Mouse (Mus musculus): ENCODE measurements around the gene Cry2.

Gene Cry2

DNA sequence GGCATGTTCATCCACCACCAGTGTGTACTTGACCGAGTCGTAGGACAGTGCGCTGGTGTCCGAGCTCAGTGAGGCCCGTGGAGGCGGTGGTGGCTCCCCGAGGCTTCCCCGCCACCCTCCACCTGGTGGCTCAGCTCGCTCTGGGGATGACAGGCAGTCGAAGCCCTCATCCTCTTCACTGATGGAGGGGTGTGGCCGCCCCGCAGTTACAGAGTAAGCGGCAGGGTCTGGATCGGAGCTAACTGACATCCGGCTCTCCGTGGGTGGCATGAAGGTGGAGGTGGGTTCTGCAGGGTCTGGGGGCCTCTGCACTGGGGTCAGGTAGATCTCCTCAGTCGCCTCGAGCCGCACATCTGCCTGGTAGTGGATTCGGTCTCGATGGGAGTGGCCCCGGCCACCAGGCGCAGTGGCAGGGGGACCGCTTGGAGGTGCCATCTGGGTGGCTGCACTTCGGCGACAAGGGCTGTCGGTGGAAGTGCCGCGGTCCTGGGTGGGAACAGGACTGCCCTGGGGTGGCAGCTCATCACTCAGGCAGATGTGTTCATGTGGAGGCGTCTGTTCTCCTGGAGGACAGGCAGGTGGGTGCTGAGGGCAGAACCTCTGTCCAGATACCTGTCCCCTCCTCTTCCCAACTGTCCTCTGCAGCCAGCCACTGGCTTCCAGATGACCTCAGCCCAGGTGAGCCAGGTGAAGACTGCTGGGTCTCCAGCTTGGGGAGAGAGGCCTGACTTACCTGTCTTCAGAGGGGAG, 46.8 kb downstream of the Cry2 start:
- DNase-seq, result no peak

DNA sequence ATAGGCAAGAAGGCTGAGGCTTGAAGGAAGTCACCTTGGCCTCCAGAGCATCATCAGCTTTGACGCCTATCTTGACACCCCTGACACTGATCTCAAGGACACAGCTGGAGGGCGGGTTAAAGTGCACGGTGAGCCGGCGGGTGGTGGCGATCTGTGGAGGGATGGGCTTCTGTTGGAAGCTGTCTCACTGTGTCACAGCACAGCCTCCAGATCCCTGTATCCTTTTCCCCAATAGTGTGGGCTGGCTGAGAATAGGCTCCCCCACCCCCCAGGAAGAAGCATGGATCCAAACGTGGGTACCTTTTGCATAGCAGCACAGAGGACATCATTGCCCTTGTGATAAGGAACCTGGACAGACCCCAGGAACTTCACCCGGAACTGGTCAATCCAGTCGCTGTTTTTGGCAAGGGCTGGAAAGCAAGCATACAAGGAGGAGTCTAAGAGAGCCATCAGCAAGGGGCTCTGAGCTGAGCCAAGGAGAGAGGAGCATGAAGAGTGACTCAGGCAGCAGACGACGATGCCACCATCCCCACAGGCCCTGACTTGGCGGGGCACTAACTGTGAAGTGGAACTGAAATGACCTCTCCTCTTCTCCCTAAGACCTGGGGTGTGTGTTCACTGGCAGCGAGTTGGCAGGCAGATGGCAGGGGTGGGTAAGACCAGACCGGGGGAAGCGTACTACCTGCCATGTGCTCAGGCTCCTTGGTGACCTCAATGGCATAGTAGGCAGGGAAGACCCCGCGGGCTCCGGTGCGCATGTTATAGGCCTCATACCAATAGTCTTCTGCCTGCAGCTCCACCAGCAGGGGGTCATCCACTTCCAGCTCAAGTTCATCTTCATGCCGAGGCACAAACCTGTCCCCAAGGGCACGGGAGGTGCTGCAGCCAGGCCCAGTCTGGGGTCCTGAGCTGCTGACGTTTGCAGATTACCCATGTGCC, 48.5 kb downstream of the Cry2 start:
- no peak for DNase-seq

DNA sequence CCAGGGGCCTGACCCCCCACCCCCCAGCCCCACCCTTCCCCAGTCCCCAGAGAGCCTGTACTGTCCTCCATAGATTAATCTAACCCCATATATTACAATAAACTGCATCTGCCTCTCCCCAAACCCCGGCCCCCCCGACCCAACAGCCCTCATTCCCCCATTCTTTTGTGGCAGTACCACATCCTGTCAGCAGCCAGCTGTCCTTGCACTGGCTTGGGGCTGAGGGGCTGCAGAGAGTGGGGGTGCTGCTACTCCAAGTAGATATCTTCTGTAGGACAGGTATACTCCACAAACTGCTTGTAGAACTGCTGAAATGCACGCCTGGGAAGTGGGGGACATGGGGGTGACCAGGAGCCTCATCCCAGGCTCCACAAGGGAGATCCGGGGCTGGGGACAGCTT, 49.7 kb downstream of the Cry2 start:
- peak; percentile 34 for DNase-seq

DNA sequence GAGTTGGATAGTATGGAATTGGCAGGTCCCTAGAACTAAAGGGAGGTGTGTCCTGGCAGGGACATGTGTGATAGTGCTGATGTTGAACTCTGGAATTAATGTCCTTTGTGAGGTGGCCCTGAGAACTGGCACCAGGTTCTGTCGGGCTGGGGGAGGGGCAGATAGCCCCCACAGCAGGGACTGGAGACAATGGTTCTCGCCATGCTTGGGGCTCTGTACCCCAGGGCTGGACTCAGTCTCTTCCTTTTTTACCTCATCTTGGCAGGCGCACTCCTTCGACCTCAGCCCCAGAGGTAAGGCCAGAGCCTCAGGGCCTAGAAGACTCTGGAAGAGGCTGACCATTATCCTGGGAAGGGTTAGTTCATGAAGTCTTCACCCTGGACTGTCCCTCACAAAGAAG, 51.1 kb downstream of the Cry2 start:
- no peak for DNase-seq

DNA sequence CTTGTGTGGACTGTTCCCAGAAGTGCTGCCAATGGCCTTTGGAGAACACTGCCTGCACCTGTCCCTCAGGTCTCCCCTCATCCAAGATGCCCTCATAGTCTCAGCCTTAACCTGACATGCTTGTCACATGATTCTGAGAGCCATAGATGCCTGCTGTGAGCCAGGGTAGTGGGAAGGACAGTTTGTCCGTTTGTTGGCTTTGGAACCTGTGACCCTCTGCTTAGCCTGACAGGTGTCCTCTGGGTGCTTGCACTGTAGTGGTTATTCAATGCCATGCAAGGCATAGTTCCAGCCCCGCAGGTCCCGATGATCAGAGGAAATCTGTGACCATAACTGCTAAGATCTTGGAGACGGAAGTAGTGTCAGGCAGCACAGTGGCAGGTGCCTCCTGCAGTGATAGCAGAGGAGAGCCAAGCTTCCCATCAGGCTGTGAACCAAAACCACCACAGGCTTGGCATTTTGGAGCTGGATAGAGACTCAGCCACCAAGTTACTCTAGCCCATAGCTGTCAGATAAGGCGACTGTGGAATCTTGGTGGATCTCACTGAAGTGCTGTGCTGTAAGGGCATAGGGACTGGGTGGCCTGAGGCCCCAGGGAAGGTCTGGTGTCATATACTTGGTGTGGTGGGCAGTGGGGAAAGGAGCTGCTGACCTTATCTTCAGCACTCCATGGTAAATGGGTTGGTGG, 51.8 kb downstream of the Cry2 start, which contains the start of gene 1700029I15Rik:
1700029I15Rik (plus strand) TSS at position 638 of the 688 bp plus-strand sequence.
- DNase-seq, result no peak

DNA sequence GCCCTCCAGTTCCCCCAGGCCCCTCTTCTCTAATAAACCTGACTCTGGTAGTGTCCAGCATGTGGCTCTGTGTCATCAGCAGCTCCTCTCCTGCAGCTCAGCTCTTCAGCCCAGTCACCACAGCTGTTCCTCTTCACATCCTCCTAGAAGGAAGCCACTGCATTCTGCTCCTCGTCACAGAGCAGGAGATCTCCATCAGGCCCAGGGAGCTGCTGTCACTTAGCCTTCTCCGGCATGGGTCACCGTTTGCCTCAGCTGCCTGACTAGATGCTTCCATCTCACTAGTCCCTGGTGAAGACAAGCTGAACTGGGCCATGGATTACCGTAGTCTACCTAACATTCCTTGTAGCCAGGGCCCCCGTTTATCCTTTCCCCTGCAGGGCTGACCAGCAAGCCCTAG, 52.7 kb downstream of the Cry2 start:
- no peak for DNase-seq

DNA sequence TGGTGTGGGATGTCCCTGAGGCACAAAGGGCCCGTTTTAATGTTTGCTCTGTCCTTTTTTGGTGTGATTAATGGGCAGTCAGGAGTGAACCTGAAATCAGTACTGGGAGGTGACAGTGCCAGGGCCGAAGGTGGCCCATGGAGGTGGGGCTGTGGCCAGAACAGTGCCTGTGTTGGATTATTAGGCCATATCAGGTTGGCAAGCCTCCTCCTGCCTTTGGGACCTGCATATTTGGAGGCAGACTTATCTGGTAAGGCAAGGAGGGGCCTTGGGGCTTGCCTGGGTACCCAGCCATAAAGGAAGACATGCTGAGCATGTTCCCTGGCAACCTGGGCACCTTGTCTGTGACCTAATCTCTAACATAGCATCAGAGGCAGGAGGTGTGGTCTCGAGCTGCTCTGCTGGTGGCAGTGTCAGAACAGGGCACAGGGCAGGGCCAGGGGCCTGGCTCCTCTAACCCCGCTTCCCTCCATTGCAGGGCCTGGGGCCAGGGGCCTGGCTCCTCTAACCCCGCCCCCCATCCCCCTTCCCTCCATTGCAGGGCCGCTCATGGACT, 53.3 kb downstream of the Cry2 start:
- no peak for DNase-seq

DNA sequence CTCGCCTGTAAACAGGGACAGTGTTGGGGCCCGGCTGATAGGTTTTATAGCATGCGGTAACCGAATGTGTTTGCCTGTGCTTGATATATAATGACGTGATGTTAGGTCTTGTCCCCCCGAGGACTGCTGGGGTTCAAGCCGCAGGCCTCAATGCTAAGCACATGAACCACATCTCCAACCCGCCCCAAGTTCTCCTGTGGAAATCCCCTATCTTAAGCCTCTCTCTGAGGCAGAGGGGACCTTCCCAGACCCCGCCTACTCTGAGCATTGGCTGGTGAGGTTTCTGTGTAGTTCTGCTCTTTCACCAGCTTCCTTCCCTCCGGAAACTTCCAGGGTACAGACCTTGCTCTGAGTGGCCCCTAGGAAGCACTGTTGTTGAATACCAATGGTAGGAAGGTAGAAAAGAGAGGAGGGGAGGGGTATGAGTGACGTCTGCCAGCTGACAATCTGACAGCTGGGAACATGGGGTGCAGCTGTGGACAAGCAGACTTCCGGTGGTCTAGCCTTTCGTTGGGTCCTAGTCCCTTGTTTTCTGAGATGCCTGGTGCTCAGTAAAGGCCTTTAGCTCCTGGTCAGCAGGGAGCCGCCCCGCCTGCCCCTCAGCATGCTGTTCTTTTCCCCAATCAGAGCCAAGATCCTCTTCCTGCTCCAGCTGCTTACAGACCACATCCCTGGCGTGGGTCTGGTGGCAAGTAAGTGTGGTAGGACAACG, 53.9 kb downstream of the Cry2 start:
- DNase-seq, result no peak

DNA sequence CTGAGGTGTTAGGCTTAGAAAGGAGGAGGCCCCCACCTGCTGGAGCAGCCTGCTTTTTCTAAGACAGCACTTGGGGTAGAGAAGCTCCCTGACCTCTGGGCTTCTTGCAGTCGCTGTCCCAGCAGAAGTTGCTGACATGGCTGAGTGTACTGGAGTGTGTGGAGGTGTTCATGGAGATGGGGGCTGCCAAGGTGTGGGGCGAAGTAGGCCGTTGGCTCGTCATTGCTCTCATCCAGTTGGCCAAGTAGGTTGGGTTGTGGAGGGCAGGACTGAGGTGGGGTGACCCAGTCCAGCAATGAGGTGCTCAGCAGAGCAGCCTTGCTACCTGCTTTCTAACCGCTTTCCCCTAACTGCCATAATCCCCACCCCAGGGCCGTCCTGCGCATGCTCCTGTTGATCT, 56.5 kb downstream of the Cry2 start:
- no peak for DNase-seq

DNA sequence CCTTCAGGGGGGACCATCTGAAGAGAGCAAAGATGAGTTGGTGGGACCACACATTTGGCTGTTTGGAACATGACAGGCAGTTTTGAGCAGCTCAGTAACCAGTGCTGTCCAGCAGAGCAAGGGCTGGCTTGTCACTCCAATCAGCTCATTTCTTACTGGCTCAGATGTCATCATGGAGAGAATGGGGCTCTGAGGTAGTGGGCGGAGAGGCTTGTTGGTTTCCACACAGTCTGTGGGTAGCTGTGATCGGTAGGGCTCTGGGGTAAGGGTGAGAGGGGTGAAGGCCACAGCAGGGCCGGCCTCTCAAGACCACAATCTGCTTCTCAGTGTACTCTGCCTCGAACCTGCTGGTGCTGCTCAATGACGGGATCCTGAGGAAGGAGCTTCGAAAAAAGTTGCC, 57.5 kb downstream of the Cry2 start:
- no peak for DNase-seq

DNA sequence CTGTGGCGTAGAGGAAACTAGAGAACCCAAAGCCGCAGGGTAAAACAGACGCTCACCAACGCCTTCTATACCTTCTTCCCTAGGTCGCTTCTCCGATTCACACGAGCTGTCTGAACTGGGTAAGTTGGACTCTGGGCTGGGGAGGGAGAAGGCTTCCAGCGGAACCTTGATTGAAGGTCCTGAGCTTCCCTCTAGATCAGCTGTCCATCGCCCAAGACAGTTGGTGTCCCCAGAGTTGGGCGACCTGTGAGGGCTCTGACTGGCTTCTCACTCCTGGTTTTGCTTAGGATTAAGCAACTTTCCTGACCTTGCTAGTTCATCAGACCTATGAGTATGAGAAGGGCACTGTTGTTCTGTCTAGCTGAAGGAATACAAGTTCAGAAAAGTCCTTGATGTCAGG, 58.1 kb downstream of the Cry2 start:
- DNase-seq, result no peak

DNA sequence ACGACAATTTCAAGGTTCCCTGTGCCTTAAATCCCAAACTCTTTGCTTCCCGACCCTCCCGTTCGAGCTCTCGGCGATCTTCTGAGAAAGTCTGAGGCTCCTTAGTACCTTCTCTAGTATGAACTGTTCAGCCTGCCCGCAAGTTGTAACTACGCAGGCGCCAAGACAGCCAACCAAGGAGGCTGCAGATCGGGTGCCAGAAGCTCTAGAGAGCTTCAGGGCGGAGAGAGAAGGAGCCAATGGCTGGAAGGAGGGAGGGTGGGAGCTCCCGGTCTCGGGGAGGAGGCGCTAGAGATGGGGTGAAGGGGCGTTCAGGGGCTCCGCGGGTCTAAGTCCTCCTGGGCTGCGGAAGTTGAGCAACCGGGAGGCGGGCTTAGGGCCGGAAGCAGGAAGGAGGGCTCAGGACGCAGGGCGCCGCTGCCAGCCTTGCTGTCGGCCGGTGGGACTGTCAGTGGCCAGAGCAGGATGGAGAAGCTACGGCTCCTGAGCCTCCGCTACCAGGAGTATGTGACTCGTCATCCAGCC, 58.7 kb downstream of the Cry2 start:
- peak; percentile 95 for DNase-seq

DNA sequence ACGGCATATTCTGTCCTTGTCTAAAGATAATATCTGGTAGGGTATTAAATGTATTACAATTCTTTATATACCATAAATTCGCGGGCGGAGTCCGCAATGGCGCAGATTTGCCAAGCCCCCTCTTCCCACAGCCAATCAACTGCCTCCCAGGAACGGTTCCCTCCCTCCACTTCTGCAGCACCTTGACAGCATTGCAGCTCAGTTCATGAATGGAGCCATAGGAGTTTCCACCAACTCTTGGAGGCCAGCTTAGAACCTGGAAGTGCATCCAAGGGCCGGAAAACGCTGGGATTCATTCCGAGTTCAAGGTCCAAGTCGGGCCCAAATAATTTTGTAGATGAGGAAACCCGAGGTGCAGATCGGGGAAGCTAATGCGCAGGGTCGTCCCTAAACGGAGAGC, 59.3 kb downstream of the Cry2 start, which contains the start of the genes Pex16 and Large2:
Pex16 (plus strand) TSS at position 163 of the 400 bp plus-strand sequence.
Large2 (minus strand) TSS at position 356 of the 400 bp plus-strand sequence.
- peak; percentile 60 for DNase-seq

DNA sequence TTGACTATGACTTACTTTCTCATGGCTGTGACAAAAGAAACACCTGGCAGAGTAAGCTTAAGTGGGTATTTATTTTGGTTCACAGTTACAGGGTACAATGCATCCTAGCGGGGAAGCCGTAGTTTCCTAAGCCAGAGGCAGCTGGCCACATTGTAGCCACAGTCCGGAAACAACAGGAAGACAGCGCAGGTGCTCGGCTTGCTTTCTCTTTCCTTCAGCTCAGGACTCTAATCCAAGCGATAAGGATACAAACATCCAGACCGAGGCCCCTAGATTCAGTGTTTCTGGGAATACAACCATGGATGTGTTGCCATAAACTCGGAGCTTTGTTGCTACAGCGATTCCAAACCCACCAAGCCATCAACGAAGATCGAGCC, 60.4 kb downstream of the Cry2 start:
- peak; percentile 40 for DNase-seq

DNA sequence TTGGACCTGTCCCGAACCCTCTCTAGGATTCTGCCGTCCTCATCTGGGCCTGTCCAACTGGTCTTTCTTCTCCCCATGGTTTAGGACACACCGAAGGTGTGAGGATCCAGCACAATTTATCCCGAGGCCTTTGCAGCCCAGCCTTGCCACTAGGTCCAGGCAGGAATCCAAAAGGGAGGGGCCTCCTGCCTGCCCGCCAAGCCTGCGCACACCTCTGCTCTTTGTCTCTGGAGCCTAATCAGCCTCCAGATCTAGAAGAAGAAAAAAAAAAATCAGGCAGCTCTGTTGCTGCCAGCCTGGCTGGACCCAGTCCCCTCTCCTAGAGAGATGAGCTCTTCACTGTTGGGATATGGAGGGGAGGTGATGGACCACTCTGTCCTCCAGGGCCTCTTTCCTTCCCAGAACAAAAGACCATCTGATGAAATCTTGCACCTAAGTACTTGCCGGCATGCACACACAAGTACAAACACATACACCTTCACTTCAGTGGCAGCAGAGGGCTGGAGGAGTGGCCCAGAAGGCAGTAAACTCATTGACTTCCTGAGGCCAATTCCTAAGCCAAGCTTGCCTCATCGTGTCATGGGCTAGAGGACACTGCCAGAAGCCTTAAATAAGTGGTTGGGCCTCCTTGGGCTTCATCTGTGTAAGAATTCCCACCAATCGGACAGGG, 60.9 kb downstream of the Cry2 start:
- DNase-seq, result no peak

DNA sequence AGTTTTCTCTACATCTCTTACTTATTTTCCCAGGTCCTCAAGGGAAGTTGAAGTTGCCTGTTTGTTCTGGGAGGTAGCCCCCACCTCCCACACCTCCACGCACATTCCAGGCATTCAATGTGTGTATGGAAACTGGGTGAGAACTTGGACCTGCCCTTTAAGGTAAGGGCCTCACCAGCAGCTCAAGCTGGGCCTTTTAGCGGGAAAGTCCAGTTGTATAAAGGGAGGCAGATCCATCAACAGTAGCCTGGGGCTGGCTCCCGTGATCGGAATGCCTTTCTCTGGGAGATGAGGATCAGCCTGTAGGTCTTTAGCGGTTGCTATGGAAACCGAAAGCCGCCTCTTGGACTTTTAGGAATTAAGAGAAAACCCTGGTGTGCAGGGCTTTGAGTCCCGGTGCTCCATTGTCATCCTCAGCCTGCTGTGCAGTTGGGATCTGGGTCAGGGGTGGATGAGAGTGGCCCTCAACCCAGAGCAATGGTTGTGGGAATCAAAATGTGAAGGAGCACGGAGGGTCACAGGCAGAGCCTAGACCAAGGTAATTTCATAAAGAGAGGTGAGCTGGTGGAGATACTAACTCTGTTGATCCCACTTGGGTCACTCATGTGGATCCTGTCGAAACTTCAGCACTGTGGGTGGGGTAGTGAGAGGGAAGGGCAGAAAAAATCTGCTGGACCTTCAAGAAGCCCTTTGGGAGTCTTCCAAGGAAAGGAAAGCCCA, 61.7 kb downstream of the Cry2 start:
- no peak for DNase-seq

DNA sequence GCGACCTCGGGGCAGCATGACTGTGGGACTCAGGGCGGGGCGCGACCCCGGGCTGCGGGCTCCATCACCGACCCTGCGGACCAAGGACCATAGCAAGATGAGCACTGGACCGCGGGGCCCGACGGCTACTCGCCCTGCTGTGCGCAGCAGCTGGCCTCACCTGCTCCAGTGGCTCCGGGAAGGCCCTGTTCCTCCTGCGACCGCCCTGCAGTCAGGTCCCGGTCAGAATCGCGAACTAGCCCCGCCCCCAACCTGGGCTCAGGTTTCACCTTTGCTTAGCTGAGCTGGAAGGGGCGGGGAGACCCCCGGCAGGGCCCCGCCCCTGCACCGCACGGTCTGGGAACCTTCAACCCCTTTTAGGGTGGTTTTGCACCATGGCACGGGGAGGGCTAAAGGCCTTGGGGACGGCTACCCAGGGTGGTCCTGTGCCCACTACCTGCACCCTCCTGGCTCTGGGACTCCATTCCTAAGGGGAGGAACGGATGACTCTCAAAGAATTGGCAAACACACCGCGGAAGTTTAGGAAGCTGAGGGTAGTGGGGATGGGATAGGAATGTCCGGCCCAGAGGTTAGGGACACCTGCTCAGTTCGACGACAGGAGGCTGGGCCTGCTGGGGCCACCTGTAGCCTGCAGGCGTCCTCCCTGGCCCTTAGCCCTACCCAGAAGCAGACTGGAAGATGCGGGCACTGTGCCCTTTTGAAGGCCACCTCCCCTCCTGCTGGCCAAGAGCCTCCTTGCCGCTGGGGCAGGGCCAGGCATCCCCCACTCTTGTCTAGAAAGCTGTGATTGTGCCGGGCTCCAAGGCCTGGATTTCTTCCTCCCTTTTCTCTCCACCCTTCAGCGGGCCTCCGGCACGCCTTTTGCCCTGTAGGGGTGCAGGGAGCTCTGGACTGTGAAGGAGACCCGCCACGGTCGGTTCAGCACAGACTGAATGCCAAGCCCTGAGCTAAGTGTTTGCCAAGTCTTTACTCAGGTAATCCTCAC, 62.7 kb downstream of the Cry2 start:
- DNase-seq, result peak; percentile 40

DNA sequence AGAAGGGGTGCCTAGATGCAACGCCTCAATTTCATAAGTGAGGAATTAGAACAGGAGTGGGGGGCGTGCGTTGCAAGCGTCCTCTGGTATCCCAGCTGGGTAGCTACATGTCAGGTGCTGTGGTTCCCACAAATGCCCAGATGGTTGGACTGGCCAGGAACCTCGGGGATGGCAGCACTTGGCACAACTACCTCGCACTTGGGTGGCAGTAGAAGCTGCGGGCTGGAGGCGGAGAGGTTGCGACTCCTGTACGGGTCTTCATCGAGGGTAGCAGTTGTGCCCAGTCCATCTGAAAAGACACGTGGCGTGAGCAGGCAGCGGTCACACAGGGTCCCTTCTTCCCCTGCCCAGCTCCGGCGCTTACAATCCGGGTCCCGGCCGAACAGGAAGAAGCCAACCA, 63.5 kb downstream of the Cry2 start:
- DNase-seq, result no peak

DNA sequence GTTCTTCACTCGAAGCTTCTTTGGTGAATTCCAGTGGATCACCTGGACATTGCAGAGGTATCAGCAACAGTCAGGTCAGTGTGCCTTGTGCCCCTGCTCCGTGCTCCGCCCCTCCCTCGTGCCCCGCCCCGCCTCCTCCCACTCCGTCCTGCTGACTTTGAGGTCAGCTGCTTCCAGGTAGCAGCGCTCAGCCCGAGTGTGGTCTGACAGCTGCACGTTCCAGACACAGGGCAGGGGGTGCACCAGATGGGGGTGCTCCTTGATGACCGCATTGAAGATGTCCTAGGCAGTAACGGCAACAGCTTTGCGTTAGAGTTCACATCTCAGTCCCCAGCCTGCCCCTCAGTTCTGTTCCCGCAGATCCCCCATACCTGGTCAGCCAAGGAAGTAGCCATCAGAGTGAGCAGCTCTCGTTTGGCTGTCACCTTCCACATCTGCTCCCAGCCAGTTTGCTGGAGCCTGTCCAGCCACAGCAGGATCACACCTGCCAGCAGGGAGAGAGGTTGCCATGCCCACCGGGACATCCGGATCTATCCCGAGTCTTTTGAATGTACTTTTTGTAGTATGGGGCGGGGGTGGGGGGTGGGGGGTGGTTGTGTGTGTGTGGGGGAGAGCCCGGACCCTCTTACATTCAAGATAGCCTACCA, 66.3 kb downstream of the Cry2 start:
- no peak for DNase-seq

All from thymus, postnatal 25 days (tissue).